Mouse (Mus musculus) R1 (cell line): ENCODE measurements around the gene Ccdc148.
A peak's percentile ranks its signal among the peaks of the same experiment; 100 is the strongest.

Experiments used
- DNase-seq: peaks from one replicate; pipeline ENCODE4 v3.0.0-alpha.2; 2018; ENCODE audit warnings: low read depth, low spot score

Gene Ccdc148

DNA sequence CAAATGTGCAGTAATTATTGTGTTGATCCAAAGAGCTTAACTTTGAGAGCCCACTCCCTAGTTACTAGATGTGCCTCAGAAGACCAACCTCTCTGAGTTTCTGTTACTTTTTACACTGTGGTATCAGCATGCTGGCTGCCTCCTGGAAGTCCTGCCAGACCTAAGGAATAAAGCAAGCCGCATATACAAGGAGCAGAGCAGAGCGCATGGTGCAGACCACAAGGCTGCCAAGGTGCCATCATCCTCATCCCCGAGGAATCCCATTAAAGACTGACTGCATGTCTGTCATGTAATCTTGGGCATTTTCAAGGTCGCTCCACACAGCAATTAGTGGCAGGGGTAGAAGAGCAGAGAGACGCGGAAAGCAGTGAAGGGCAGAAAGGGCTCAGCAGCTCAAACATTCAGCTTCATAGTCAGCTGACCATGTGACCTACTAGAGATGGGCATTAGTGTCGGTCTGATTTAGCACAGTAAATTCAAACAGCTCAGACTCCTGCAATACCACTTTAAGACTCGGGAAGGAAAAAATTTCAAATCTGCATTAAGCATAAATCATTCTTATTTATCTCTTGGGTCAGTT is 110.1 kb downstream of the Ccdc148 start:
- DNase-seq, result no peak

DNA sequence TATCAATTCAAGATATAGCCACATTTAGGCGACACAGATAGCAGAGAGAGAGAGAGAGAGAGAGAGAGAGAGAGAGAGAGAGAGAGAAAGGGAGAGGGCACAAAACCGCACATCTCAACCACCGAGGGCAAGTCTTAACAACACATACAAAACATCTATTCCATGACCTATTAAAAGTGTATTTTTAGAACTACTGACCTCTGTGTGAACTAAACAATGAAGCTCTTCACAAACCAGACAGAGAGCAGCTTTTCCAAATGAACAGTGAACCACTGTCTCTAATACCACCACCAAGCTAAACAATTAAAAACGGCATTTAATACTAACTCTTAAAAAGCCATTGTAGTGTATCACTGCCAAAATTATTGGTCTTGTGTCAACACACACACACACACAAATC is 110.8 kb downstream of the Ccdc148 start:
- DNase-seq, result no peak

DNA sequence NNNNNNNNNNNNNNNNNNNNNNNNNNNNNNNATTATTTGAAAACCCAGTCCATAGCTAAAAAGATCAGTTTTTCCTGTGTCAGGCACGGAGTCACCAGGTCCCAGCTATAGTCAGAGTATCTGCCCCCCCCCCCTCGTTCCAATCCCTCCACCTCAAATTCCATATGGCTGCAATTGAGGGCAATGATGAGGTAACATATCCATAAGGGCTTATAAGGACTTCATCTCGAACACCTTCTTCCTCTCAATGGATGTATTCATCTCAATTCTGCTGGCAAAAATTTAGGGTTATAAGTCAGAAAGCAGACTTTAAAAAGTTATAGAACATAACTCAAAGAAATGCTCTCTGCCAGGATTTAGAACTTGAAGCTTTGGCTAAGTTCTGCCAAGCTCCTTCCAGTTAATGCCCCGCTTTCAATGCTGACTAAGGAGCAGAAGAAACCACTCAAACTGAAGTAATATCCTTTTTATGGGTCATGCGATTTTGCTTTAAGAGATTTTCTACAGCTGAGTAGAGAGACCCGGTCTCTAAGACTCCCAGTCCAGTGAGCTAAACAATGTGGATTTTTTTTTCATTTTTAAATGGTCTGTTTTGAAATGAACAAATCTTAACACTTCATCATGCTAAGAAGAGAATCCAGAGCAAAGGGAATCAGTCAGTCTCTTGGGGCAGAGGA is 111.6 kb downstream of the Ccdc148 start:
- no peak for DNase-seq

DNA sequence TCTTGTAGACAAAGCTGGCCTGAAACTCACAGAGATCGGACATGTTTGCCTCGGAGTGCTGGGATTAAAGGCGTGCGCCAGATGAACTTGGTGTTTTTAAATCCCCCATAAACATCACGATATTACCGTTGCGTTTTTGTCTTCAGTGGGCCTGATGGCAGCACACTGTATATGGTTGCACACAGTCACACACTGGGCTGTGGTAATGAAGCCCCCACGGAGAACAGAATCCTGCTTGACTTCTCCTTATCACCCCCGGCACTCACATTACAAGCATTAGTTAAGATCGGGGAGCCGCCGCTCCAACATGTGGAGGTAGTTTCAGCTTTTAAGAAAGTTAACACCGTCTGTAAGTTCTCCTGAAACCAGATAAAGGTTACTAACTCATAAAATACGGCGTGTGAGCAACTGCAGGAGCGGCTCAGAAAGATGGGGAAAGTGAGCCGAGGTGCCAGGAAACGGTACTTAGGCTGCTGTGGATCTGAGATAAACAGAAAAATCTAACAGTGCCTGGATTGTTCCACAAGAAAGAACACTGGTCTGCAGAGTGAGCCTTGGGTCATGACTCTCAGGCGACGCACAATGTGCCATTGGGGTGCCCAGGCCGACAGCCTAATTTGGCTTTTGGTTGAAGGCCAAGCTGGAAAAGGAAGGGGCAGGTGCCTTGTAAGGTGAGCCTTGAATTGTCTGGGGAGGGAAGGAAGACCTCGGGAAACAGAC is 117.0 kb downstream of the Ccdc148 start:
- DNase-seq, result peak; percentile 9

DNA sequence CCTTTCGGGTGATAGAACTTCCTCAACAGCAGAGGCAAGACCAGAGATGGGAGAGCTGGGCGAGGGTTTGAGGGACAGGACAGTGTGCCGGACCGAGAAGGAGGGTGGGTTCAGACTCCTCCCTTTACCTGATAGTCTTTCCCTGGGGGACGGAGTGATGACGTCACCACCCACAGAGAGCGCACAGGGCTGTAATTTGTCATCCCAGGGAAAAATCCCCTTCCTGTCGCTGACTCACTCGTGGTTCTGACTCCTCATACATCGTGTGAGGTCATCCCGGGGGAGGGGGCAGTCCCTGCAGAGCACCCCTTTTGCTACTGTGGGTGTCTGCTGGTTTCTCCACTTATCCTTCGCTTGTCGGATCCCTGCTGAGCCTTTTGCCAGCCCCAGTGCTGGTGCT is 117.9 kb downstream of the Ccdc148 start:
- peak; percentile 14 for DNase-seq

DNA sequence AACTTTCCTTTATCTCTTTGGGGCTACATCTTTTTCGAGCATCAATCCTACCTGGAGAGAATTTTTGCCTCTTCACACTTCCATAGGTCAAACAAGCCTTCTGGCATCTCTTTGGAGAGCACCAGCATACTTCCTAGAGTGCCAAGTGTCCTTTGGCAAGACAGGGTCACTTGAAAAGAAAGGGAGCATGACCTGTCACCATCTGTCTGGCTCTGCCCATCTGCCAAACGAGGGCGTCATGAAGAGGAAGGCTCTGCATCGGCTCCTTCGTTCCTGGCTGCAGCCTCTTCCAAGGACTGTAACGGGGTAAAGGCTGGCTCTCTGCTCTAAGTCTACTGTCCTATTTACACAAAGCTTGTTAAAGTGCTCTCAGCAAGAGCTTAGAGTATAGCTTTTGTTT is 124.0 kb downstream of the Ccdc148 start:
- DNase-seq, result no peak

DNA sequence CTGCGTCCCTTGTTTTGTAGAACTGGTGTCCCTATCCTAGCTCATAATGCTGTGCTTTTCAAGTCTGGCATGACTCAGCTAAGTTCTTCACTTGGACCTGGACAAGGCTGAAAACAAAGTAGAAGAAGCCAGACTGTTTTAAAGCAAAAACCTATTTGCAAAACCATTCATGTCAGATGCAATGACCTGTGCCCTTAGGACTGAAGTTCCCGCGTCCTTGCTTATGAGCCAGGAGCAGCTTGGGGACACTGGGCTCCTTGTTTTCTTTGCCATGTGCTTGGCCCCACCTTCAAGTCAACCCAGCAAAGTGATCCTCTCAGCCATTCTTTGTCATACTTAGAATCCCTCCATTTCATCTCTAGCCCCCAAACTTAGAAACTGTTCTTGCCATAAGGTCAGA is 125.3 kb downstream of the Ccdc148 start:
- no peak for DNase-seq

DNA sequence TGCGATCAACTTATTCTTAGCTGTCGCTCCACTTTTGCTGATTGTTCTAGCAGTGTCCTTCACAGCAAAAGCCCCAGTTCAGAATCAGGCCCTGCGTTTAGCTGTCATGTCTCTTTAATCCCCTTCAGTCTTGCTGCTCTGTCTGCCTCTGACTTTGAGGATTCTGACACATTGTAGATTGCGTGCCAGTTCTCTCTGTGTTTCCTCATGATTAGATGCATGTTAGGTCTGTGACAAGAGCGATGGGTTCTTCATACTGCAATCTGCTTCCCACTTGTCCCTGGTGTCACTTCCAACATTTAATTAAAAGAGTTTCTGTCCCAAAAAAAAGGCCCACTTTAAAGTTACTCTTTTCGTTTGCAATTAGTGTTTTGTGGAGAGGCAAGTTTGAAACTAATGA is 126.2 kb downstream of the Ccdc148 start:
- no peak for DNase-seq

DNA sequence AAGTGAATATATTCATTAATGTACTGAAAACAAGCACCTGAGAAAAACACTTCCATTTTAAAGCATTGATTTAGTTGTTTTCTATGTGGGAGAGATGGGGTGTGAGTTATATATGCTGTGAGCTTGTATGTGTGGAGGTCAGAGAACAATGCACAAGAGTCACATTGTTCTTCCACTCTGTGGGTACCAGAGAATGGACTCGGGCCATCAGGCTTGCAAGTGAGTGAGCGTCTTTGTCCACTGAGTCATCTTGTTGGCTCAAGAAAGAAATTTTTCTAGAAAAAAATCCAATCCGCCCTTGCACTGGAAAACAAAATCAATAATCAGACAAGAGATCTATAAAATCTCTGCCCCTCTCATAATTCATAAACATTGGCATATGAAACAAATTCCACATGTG is 135.9 kb downstream of the Ccdc148 start:
- no peak for DNase-seq

DNA sequence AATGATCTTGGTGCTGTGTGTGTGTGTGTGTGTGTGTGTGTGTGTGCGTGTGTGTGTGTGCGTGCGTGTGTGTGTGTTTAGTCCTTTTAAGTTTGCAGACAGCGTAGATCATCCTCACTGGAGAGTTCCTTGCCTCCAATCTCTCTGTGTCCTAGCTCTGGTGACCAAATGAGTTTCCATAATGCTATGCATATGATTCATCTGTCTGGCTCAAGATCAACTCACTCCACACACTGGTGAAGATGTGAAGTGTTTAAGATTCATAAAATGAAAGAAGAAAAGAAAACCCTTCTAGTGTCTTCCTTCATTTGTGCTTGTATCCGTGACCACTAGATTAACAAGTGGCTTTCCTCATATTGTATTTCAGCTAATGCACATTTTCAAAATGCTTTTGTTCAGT is 153.1 kb downstream of the Ccdc148 start:
- DNase-seq, result no peak

DNA sequence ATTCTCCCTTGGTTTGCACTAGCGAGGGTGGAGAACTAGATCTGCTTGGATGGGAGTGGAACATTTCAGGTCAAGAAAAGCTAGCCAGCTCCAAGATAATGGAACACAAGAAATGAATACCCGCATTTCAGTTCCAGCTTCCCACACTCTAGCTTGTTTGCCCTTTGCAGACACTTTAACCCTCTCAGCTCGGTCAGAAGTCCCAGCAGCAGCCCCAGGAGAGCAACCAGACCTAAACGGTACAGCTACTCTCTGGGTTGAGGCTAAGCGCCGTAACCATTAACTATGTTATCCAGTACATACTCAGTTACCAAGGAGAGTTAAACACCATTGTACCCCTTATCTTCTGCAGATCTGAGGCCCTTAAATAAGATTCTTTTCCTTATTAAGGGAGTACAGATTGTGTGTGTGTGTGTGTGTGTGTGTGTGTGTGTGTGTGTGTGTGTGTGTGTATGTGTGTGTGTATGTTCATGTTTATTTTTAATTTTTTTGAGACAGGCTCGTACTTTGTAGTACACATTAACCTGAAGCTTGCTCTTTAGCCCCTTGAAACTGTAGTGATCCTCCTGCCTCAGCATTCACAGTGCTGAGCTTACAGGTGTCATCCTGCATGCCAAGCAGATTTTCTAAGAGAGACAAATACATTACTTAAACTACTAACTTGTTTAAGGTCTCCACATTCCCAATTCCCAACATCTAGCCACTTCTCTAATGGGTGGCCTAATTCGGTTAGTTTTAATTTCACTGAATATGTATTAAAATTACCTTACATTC is 153.7 kb downstream of the Ccdc148 start:
- no peak for DNase-seq

DNA sequence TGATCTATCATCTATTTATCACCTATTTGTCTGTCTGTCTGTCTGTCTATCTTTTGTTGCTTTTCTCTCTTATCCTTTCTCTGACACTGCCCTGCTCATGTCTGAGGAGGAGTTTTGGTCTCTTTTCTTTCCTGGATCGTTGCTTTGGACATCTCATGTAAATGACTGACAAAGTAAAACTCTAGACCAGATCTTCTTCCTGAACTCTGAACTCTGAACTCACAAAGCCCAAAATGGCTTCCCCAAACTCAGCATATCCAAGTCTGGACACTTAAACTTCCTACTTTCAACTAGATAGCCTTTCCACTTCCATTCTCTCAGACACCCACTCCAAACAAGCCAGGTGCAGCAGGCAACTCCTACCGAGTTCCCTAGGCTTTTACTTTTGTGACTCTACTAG is 163.3 kb downstream of the Ccdc148 start:
- DNase-seq, result no peak

DNA sequence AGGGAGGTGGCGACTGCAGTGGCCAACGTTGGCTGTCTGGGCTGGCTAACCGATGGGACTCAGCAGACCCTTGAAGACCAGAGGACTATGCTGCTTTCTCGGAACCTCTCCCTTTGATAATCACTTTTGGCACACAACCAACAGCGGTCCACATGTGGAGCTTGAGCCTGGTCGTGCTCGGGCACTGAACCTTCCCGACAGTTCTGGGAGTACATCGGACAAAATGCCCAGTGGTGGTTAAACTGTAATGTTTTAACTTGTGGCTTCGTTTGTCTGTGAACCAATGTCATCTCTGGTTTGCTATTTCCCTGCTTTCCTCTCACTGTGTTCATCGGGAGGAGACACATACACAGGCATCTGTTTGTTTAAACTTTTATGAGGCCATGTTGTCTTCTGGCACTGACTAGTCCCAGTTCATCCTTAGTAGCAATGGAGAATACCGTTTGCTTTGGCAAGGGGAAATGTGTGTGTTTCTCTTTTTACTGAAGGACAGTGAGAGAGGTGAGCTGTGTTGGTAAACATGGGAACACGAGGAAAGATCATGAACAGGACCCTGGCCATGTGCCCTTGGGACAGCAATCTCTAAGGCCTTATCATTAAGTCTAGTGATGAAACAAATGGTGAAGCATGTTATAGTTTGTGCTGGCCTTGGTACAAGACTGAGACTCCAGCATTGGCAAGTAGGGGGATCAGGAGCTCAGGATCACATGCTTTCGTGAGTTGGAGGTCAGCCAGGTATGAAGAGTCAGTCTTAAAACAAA is 167.9 kb downstream of the Ccdc148 start:
- DNase-seq, result no peak

DNA sequence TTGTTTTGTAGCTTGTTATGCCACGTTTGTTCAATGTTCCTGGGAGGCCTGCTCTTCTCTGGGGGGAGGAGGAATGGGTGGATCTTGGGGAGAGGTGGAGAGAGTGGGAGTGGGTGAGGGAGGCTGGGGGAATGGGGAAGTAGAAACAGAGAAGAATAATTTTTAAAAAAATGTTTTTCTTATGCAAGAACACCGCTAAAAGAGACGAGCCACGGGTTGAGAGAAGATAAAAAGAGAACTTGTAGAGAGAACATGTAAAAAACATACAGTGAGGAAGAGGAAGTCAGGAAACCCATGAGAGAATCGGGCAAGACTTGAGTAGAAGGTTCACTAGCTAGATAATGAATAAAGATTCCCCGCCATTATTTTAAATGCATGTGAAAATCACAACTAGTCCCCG is 182.4 kb downstream of the Ccdc148 start:
- no peak for DNase-seq

DNA sequence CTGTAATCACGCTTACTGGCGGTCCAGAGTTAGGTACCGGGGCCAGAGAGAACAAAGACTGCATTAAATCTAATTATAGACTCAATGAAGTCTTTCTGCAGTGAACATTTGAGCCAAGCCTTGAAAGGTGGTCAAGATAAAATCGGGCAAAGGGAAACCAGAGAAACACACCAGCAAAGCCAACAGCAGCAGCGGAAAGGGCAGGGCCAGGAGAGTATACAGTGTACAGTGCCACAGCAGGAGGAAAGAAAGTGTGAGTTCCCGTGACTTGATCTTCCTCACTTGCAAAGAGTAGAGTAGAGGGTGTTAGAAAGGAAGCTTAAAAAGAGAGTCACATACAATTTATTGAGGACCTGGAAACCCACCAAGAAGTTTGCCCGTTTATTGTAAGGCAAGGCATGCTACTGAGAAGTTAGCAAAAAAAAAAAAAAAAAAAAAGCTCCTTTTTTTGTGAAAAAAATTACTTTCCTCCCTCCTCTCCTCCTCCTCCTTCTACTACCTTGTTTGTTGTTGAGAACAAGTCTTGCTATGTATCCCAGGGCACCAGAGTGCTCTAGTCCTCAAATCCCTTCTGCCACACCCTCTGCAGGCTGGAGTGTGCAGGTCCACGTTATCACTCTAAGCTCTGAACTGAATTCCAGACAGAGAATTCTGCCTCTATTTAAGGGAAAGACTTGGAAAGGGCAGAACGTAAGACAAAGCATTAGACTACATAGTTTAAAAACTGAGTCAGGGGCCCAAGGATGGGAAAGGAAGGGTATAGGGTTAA is 188.8 kb downstream of the Ccdc148 start:
- DNase-seq, result no peak

DNA sequence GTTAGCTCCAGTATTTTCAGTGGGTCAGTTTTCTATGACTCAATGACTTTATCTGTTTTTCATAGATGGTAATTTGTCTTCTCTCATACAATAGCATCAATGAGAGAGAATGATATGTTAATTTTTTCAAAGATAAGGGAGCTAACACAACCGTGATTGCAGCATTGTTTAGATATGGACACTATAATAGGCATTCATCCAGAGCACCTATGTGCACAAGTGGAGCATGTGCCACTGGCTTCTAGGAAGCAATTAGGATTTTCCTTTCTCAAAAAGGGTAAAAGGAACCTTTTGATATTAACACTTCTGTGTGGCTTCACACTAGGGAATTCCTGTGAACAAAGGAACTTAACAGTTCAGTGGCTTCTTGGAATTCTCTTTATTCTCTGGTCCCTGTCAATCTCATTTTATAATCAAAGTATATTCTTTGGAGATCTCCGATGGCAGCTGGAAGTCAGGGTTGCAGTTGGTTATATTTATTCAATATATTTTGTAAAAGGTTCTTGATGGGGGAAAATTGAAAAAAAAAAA is 203.6 kb downstream of the Ccdc148 start:
- DNase-seq, result no peak

DNA sequence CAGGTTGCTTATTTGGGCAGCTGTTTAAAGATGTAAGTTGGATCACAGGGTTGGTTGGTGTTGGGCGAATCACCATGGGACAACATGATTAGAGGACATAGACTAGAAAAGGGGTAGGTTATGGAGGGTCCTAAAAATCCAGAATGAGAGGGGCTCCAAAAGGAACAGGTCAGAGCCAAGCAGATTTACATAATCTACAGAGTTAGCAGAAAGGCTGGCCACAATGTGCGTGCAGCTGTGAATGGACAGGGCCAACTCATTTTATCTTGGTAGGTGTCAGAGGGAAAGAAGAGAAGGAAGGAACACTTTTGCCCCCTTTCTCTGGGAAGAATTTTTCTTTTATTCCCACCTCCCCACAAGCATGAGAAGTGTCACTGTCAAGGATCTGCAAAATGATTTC is 204.1 kb downstream of the Ccdc148 start:
- DNase-seq, result no peak

DNA sequence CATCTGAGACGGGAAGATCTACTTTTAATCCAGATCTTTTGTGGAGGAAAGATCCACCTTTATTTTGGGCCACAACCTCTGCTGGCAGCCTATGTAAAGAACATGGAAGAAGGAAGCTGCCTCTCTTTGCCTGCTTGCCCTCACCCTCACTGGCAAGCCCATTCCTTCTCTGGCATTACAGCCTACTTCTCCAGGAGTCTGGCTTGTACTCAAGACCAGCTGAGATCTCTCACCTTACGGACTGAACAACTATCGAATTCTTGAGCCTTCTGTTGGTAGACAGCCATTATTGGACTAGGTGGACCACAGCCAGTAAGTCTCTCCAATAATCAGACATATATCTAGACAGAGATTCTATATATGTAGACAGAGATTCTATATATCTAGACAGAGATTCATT is 208.4 kb downstream of the Ccdc148 start:
- DNase-seq, result no peak

DNA sequence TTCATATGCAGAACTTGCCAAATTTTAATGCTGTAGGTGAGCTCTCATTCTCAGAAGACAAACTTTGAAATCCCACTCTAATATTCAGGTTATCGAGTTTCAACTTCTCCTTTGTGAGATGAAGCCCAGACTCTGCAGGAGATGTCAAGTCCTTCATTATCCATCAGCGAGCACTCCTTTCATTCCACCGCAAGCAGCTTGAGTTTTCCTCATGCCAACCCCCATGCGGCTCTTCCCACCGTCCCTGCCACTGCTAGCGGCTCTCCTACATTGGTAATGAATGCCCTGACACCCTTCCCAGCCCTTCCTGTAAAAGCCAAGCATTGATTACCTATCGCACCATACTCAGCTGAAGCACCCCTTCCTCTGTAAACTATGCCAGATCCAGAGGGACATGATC is 211.7 kb downstream of the Ccdc148 start:
- DNase-seq, result no peak

DNA sequence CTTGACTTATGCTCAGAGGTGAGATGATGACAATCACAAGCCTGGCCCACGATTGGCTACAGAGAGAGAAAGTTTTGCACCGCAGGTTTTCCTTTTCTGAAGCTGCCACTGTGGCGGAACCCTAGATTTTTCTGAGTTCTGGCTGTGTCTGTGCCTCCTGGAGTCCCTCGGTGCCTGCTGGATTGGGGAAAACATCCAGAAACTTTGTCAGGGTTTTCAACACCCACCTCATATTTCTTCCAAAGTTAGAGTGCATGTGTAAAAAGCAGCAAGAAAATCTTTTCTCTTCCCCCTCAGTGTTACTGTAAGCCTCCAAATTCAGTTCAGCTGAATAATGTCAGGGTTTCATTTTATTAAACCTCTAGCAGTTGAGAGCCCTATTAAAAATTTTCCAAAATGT is 219.1 kb downstream of the Ccdc148 start:
- no peak for DNase-seq

DNA sequence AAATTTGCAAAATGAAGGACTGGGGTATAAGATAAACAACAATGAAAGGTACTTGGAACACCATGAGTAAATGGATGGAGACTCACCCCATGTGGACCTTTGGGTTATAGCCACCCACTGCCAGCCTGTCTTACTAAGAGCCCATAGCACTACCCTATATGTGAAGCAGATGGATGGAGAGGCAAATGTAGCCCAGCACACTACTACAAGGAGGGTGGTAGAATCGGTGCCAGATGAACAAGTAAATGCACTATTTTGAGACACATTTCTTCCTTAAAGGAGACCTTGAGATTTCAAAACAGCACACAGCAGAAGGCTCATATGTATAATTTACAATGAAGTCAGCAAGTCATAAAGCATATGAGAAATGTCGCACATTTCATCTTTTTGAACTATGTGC is 234.9 kb downstream of the Ccdc148 start:
- DNase-seq, result no peak
